Mouse (Mus musculus) kidney, embryonic 16.5 days (tissue): ENCODE measurements at regions not wholly inside any gene's neighbourhood (a gene's known extent, or its start where the extent isn't known, plus 50 kb on each side); places are given as distances from the start of the nearest gene placed in this dataset.

ENCODE experiments used
- ATAC-seq: fragments of 200-750 bp; cut with Nextera tagmentation; 2 replicates; pipeline ENCODE4 v1.8.0; 2017; ENCODE audit warnings: moderate TSS enrichment; ENCODE audit not compliant: low FRiP score, low TSS enrichment
- H3K27ac ChIP-seq: fragments of 300-500 bp; sonication (generic); 2 replicates; pipeline ENCODE4 v1.5.1; 2014; ENCODE audit warnings: low read length
- H3K27me3 ChIP-seq: fragments of 300-500 bp; sonication (generic); 2 replicates; pipeline ENCODE4 v1.6.1; 2014; ENCODE audit warnings: low read length, control low read depth, mixed read lengths; ENCODE audit not compliant: insufficient read depth
- H3K36me3 ChIP-seq: fragments of 300-500 bp; sonication (generic); 2 replicates; pipeline ENCODE4 v1.6.1; 2014; ENCODE audit warnings: low read length, control low read depth, mixed read lengths; ENCODE audit not compliant: insufficient read depth
- H3K4me1 ChIP-seq: fragments of 300-500 bp; sonication (generic); 2 replicates; pipeline ENCODE4 v1.6.1; 2014; ENCODE audit warnings: low read length, control low read depth, mixed read lengths; ENCODE audit not compliant: insufficient read depth
- H3K4me2 ChIP-seq: fragments of 300-500 bp; sonication (generic); replicated peaks from 2 replicates; pipeline ENCODE4 v1.6.1; 2014; ENCODE audit warnings: low read depth, low read length
- H3K4me3 ChIP-seq: fragments of 300-500 bp; sonication (generic); 2 replicates; pipeline ENCODE4 v1.5.1; 2014; ENCODE audit warnings: mild to moderate bottlenecking, low read length
- H3K9ac ChIP-seq: fragments of 300-500 bp; sonication (generic); replicated peaks from 2 replicates; pipeline ENCODE4 v1.6.1; 2014; ENCODE audit warnings: low read length
- H3K9me3 ChIP-seq: fragments of 300-500 bp; sonication (generic); 2 replicates; pipeline ENCODE4 v1.6.1; 2016; ENCODE audit warnings: low read length, control low read depth
- WGBS: fragments of 180-500 bp; shearing (Covaris S2); extraction: QIAGEN DNeasy Blood & Tissue Kit; methylation state at CpG from one replicate; pipeline ENCODE4 v1.1.7; 2014; 5-methylcytosine and 5-hydroxymethylcytosine counted together

GRCm38 (mm10) chr17:53250570-53251265 is 212.4 kb downstream of the Efhb start:
- no peaks in the 10 kb centered on the region for H3K36me3 ChIP-seq
- H3K9me3 ChIP-seq, result no peaks in the 10 kb centered on the region
- H3K9ac ChIP-seq, result no peak overlapping the region
- no peak overlapping the region for H3K4me3 ChIP-seq
- ATAC-seq, result 0 out of 2 replicates have a peak, but pooled peaks have one; percentile 49
- H3K4me1 ChIP-seq, result no peaks in the 10 kb centered on the region
- no peak overlapping the region for H3K4me2 ChIP-seq
- H3K27me3 ChIP-seq, result no peaks in the 10 kb centered on the region
- 61% methylated on average over 5 of the region's 5 CpGs for WGBS
- H3K27ac ChIP-seq, result no peak overlapping the region

- no peak overlapping the region for H3K4me2 ChIP-seq
- H3K9me3 ChIP-seq, result no peaks in the 10 kb centered on the region
- 38% methylated on average over 2 of the region's 2 CpGs for WGBS
- no peak overlapping the region for H3K27ac ChIP-seq
- H3K4me3 ChIP-seq, result no peak overlapping the region
- H3K9ac ChIP-seq, result no peak overlapping the region
- H3K27me3 ChIP-seq, result no peaks in the 10 kb centered on the region
- no peaks in the 10 kb centered on the region for H3K36me3 ChIP-seq
- ATAC-seq, result no peak
- H3K4me1 ChIP-seq, result no peaks in the 10 kb centered on the region
These were observed 214.6 kb downstream of the Efhb start for GRCm38 (mm10) chr17:53248501-53248900.

DNA sequence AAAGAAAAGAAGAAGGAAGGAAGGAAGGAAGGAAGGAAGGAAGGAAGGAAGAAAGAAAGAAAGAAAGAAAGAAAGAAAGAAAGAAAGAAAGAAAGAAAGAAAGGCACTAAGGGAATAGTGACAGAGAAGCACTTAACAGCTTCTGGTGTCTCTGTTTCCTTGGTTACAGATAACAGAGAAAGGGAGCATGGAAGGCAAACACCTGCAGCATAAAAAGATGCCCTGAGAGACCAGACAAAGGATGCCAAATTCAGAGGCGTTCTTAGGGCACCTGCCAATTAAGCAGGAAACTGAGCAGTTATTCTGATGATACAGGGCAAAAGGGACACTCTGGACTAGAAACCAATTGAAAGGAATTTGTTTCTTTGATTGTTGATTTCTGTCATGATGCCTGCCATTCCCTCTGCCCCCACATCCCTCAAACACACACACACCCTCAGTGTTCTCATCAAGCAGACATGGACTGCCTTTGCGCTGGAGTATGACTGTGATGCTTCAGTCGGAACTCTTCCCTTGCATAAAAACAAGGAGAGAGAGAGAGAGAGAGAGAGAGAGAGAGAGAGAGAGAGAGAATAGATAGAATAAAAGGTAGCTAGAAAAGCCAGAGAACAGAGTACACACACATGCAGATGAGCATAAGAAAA is 215.4 kb downstream of the Efhb start:
- WGBS, result 82% methylated on average over 3 of the region's 3 CpGs
- no peaks in the 10 kb centered on the region for H3K9me3 ChIP-seq
- no peak for ATAC-seq
- H3K4me3 ChIP-seq, result no peak overlapping the region
- no peak overlapping the region for H3K9ac ChIP-seq
- no peaks in the 10 kb centered on the region for H3K27me3 ChIP-seq
- H3K27ac ChIP-seq, result no peak overlapping the region
- H3K36me3 ChIP-seq, result no peaks in the 10 kb centered on the region
- H3K4me2 ChIP-seq, result no peak overlapping the region
- H3K4me1 ChIP-seq, result no peaks in the 10 kb centered on the region

- no peak for ATAC-seq
- Histone ChIP-seq H3K27ac (no peak overlapping the region), H3K9ac (no peak overlapping the region), H3K36me3 (no peaks in the 10 kb centered on the region), H3K4me1 (no peaks in the 10 kb centered on the region), H3K4me3 (no peak overlapping the region), H3K4me2 (no peak overlapping the region), H3K27me3 (no peaks in the 10 kb centered on the region), H3K9me3 (no peaks in the 10 kb centered on the region)
These were observed 252.7 kb downstream of the Efhb start for GRCm38 (mm10) chr17:53210416-53210772.

GRCm38 (mm10) chr17:53209720-53210415 is 253.3 kb downstream of the Efhb start:
- ATAC-seq, result no peak
- WGBS, result 26% methylated on average over 7 of the region's 7 CpGs
- H3K9ac ChIP-seq, result no peak overlapping the region
- no peaks in the 10 kb centered on the region for H3K4me1 ChIP-seq
- H3K27me3 ChIP-seq, result no peaks in the 10 kb centered on the region
- no peak overlapping the region for H3K4me3 ChIP-seq
- H3K27ac ChIP-seq, result no peak overlapping the region
- H3K36me3 ChIP-seq, result no peaks in the 10 kb centered on the region
- no peaks in the 10 kb centered on the region for H3K9me3 ChIP-seq
- no peak overlapping the region for H3K4me2 ChIP-seq
